Mouse (Mus musculus) forebrain, embryonic 16.5 days (tissue): ENCODE measurements at regions not wholly inside any gene's neighbourhood (a gene's known extent, or its start where the extent isn't known, plus 50 kb on each side); places are given as distances from the start of the nearest gene placed in this dataset.

ENCODE experiments used
- ATAC-seq: fragments of 200-750 bp; cut with Nextera tagmentation; 2 replicates; pipeline ENCODE4 v1.8.0; 2017; ENCODE audit warnings: mild to moderate bottlenecking, moderate library complexity
- H3K27ac ChIP-seq: fragments of 300-500 bp; sonication (generic); 2 replicates; pipeline ENCODE4 v1.5.1; 2014; ENCODE audit warnings: low read length, control low read depth
- H3K27me3 ChIP-seq: fragments of 300-500 bp; sonication (generic); replicated peaks from 2 replicates; pipeline ENCODE4 v1.6.1; 2014; ENCODE audit warnings: low read length; ENCODE audit not compliant: control insufficient read depth, insufficient read depth
- H3K36me3 ChIP-seq: fragments of 300-500 bp; sonication (generic); 2 replicates; pipeline ENCODE4 v1.6.1; 2014; ENCODE audit not compliant: control insufficient read depth, insufficient read depth
- H3K4me1 ChIP-seq: fragments of 300-500 bp; sonication (generic); replicated peaks from 2 replicates; pipeline ENCODE4 v1.6.1; 2014; ENCODE audit warnings: low read length; ENCODE audit not compliant: control insufficient read depth, insufficient read depth
- H3K4me2 ChIP-seq: fragments of 300-500 bp; sonication (generic); 2 replicates; pipeline ENCODE4 v1.6.1; 2014; ENCODE audit warnings: mild to moderate bottlenecking, low read length, control low read depth
- H3K4me3 ChIP-seq: fragments of 300-500 bp; sonication (generic); replicated peaks from 2 replicates; pipeline ENCODE4 v1.5.1; 2014; ENCODE audit warnings: mild to moderate bottlenecking, low read length, control low read depth
- H3K9ac ChIP-seq: fragments of 300-500 bp; sonication (generic); replicated peaks from 2 replicates; pipeline ENCODE4 v1.6.1; 2014; ENCODE audit warnings: low read depth, low read length, control low read depth
- H3K9me3 ChIP-seq: fragments of 300-500 bp; sonication (generic); 2 replicates; pipeline ENCODE4 v1.6.1; 2016; ENCODE audit warnings: low read length; ENCODE audit not compliant: control insufficient read depth
- WGBS: fragments of 180-500 bp; shearing (Covaris S2); extraction: QIAGEN DNeasy Blood & Tissue Kit; methylation state at CpG from one replicate; pipeline ENCODE4 v1.1.7; 2014; 5-methylcytosine and 5-hydroxymethylcytosine counted together

- Histone ChIP-seq H3K27me3 (no peaks in the 10 kb centered on the region), H3K27ac (no peak overlapping the region), H3K4me1 (no peaks in the 10 kb centered on the region), H3K9me3 (peaks cover 5% of the 10 kb centered on the region), H3K4me3 (no peak overlapping the region), H3K9ac (no peak overlapping the region), H3K4me2 (no peak overlapping the region), H3K36me3 (no peaks in the 10 kb centered on the region)
- 81% methylated on average over 4 of the region's 4 CpGs for WGBS
- no peak for ATAC-seq
Observed at GRCm38 (mm10) chr5:75731236-75731635, 156.5 kb downstream of the Kit start.

GRCm38 (mm10) chr5:75730698-75731097 is 156.0 kb downstream of the Kit start:
- WGBS: 78% methylated on average over 3 of the region's 3 CpGs
- Histone ChIP-seq H3K4me1 (no peaks in the 10 kb centered on the region), H3K9ac (no peak overlapping the region), H3K27me3 (no peaks in the 10 kb centered on the region), H3K4me3 (no peak overlapping the region), H3K36me3 (no peaks in the 10 kb centered on the region), H3K4me2 (no peak overlapping the region), H3K27ac (no peak overlapping the region), H3K9me3 (peaks cover 2% of the 10 kb centered on the region; the same call in 1 of the 2 replicates)
- ATAC-seq: no peak

- Histone ChIP-seq H3K27ac (no peak overlapping the region), H3K36me3 (no peaks in the 10 kb centered on the region), H3K9ac (no peak overlapping the region), H3K27me3 (no peaks in the 10 kb centered on the region), H3K4me2 (no peak overlapping the region), H3K4me1 (peaks cover 14% of the 10 kb centered on the region), H3K9me3 (no peaks in the 10 kb centered on the region), H3K4me3 (no peak overlapping the region)
- ATAC-seq: no peak
- 79% methylated on average over 2 of the region's 2 CpGs for whole genome bisulfite sequencing
Observed at GRCm38 (mm10) chr5:75721291-75721690, 146.6 kb downstream of the Kit start.

- 37% methylated on average over 15 of the region's 15 CpGs for WGBS
- H3K4me2 ChIP-seq: no peak overlapping the region
- no peak for ATAC-seq
- H3K4me3 ChIP-seq: no peak overlapping the region
- H3K9me3 ChIP-seq: no peaks in the 10 kb centered on the region
- peaks cover 14% of the 10 kb centered on the region for H3K4me1 ChIP-seq
- no peaks in the 10 kb centered on the region for H3K36me3 ChIP-seq
- H3K27me3 ChIP-seq: no peaks in the 10 kb centered on the region
- no peak overlapping the region for H3K9ac ChIP-seq
- H3K27ac ChIP-seq: no peak overlapping the region
Observed at GRCm38 (mm10) chr5:75720091-75720940, 145.6 kb downstream of the Kit start.

- no peak overlapping the region for H3K27ac ChIP-seq
- peak; percentile 80 for ATAC-seq
- no peak overlapping the region for H3K4me2 ChIP-seq
- 55% methylated on average over 12 of the region's 12 CpGs for WGBS
- H3K9ac ChIP-seq: no peak overlapping the region
- no peaks in the 10 kb centered on the region for H3K27me3 ChIP-seq
- H3K36me3 ChIP-seq: no peaks in the 10 kb centered on the region
- H3K4me1 ChIP-seq: peaks cover 14% of the 10 kb centered on the region
- H3K4me3 ChIP-seq: no peak overlapping the region
- no peaks in the 10 kb centered on the region for H3K9me3 ChIP-seq
Observed at GRCm38 (mm10) chr5:75718511-75719225, 144.0 kb downstream of the Kit start.
